Mouse (Mus musculus) heart, embryonic 16.5 days (tissue): ENCODE measurements at regions not wholly inside any gene's neighbourhood (a gene's known extent, or its start where the extent isn't known, plus 50 kb on each side); places are given as distances from the start of the nearest gene placed in this dataset.

Source experiments
- ATAC-seq: fragments of 200-750 bp; cut with Nextera tagmentation; replicated peaks from 2 replicates; pipeline ENCODE4 v1.8.0; 2017; ENCODE audit warnings: moderate number of reproducible peaks; ENCODE audit not compliant: insufficient read depth, low FRiP score; ENCODE audit errors: extremely low read depth
- H3K27ac ChIP-seq: fragments of 300-500 bp; sonication (generic); 2 replicates; pipeline ENCODE4 v1.5.1; 2014; ENCODE audit warnings: mild to moderate bottlenecking, low read length, control low read depth, moderate library complexity
- H3K27me3 ChIP-seq: fragments of 300-500 bp; sonication (generic); 2 replicates; pipeline ENCODE4 v1.6.1; 2014; ENCODE audit warnings: low read length, mixed read lengths; ENCODE audit not compliant: control insufficient read depth, insufficient read depth
- H3K36me3 ChIP-seq: fragments of 300-500 bp; sonication (generic); 2 replicates; pipeline ENCODE4 v1.6.1; 2014; ENCODE audit not compliant: control insufficient read depth, insufficient read depth
- H3K4me1 ChIP-seq: fragments of 300-500 bp; sonication (generic); 2 replicates; pipeline ENCODE4 v1.6.1; 2014; ENCODE audit warnings: low read length, mixed read lengths; ENCODE audit not compliant: control insufficient read depth, insufficient read depth
- H3K4me2 ChIP-seq: fragments of 300-500 bp; sonication (generic); 2 replicates; pipeline ENCODE4 v1.6.1; 2014; ENCODE audit warnings: low read depth, mild to moderate bottlenecking, control low read depth, low read length
- H3K4me3 ChIP-seq: fragments of 300-500 bp; sonication (generic); 2 replicates; pipeline ENCODE4 v1.5.1; 2014; ENCODE audit warnings: mild to moderate bottlenecking, control low read depth, low read length
- H3K9ac ChIP-seq: fragments of 300-500 bp; sonication (generic); 2 replicates; pipeline ENCODE4 v1.6.1; 2014; ENCODE audit warnings: low read length, control low read depth
- H3K9me3 ChIP-seq: fragments of 300-500 bp; sonication (generic); replicated peaks from 2 replicates; pipeline ENCODE4 v1.6.1; 2016; ENCODE audit warnings: low read length; ENCODE audit not compliant: control insufficient read depth
- WGBS: fragments of 180-500 bp; shearing (Covaris S2); extraction: QIAGEN DNeasy Blood & Tissue Kit; methylation state at CpG from one replicate; pipeline ENCODE4 v1.1.7; 2014; 5-methylcytosine and 5-hydroxymethylcytosine counted together

- 85% methylated on average over 6 of the region's 6 CpGs for WGBS
- H3K36me3 ChIP-seq: no peaks in the 10 kb centered on the region
- H3K4me1 ChIP-seq: no peaks in the 10 kb centered on the region
Measured at GRCm38 (mm10) chr7:71648314-71648713, 297.0 kb upstream of the Gm10295 start.

DNA sequence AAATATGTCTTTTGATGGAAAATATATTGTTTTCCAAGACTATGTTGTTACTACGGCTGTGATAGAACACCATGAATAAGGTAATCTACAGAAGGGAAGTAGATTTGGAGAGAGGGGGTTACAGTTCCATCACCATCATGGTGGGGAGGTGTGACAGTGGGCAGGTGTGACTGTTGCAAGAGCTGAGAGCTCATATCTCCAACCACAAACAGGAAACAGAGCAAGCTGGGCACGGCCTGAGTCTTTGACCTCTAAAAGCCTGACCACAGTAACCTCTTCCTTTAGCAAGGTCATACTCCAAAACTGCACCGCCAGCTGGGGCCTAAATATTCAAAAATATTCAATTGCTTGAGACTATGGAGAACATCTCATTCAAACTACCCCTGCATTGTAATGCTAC, 295.7 kb upstream of the Gm10295 start:
- no peaks in the 10 kb centered on the region for H3K27me3 ChIP-seq
- no peak for ATAC-seq
- WGBS: 66% methylated on average over 3 of the region's 3 CpGs

More at GRCm38 (mm10) chr7:71648314-71648713, 297.0 kb upstream of the Gm10295 start:
- no peak overlapping the region for H3K27ac ChIP-seq
- no peaks in the 10 kb centered on the region for H3K27me3 ChIP-seq
- ATAC-seq: no peak
- H3K4me2 ChIP-seq: no peak overlapping the region
- H3K9me3 ChIP-seq: no peaks in the 10 kb centered on the region
- H3K9ac ChIP-seq: no peak overlapping the region
- H3K4me3 ChIP-seq: no peak overlapping the region

DNA sequence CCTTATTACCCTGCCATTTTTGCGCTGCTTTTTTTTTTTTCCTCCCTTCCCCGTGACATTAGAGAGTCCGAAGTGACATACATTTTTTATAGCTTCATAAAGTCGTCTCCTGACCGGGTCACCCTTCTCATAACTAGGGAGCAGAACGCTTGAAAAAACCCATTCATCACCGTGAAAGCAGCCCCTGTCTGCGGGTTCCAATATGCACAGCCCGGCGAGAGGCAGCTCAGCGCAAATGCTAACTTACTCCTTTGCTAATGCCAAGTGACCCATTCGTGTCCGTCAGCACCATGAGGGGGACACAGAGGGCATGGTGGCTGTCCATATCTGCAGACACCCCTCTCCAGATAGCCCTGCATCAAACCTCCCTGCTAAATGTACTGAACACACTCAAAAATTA, 271.8 kb upstream of the Gm10295 start:
- Histone ChIP-seq H3K36me3 (no peaks in the 10 kb centered on the region), H3K9me3 (no peaks in the 10 kb centered on the region), H3K9ac (no peak overlapping the region), H3K4me3 (no peak overlapping the region), H3K4me2 (no peak overlapping the region), H3K27me3 (no peaks in the 10 kb centered on the region), H3K27ac (no peak overlapping the region), H3K4me1 (no peaks in the 10 kb centered on the region)
- ATAC-seq: no peak
- 66% methylated on average over 13 of the region's 13 CpGs for WGBS

More for the DNA sequence above, 295.7 kb upstream of the Gm10295 start:
- H3K36me3 ChIP-seq: no peaks in the 10 kb centered on the region
- H3K4me1 ChIP-seq: no peaks in the 10 kb centered on the region
- no peaks in the 10 kb centered on the region for H3K9me3 ChIP-seq
- H3K4me3 ChIP-seq: no peak overlapping the region
- H3K9ac ChIP-seq: no peak overlapping the region
- H3K4me2 ChIP-seq: no peak overlapping the region
- H3K27ac ChIP-seq: no peak overlapping the region

GRCm38 (mm10) chr7:71603159-71603558, 251.9 kb upstream of the Gm10295 start:
- Histone ChIP-seq H3K4me3 (no peak overlapping the region), H3K9me3 (no peaks in the 10 kb centered on the region), H3K27me3 (no peaks in the 10 kb centered on the region), H3K36me3 (no peaks in the 10 kb centered on the region), H3K27ac (peak overlapping the region; percentile 15; the same call in 1 of the 2 replicates), H3K4me2 (0 out of 2 replicates have a peak overlapping the region, but pooled peaks have one; percentile 3), H3K9ac (no peak overlapping the region), H3K4me1 (peaks cover 7% of the 10 kb centered on the region)
- ATAC-seq: peak; percentile 82
- WGBS: 18% methylated on average over 2 of the region's 2 CpGs

- H3K4me1 ChIP-seq: no peaks in the 10 kb centered on the region
- H3K27ac ChIP-seq: no peak overlapping the region
- WGBS: 76% methylated on average over 3 of the region's 3 CpGs
- ATAC-seq: no peak
- no peak overlapping the region for H3K4me3 ChIP-seq
- H3K9me3 ChIP-seq: no peaks in the 10 kb centered on the region
- no peak overlapping the region for H3K4me2 ChIP-seq
- no peak overlapping the region for H3K9ac ChIP-seq
- no peaks in the 10 kb centered on the region for H3K36me3 ChIP-seq
- no peaks in the 10 kb centered on the region for H3K27me3 ChIP-seq
Measured at GRCm38 (mm10) chr7:71596780-71597179, 245.5 kb upstream of the Gm10295 start.

DNA sequence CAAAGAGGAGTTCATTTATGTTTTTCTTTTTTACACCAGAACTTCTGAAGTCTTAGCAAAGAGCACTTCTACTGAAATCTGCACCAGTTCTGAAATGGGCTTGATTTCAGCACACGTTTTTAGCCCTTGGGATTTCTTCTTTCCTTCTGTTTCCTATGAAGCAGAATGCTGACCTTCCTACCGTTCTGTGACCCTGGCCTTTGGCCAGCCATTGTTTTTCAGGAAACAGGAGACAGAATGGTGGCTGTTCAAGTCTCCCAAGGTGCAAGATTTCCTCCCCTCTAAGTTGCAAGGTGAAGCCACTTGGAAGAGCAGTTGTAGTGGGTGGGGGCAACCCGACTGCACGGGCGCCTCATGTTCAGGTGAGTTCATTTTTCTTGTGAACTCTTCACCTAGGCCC, 236.3 kb upstream of the Gm10295 start:
- 55% methylated on average over 5 of the region's 5 CpGs for WGBS
- Histone ChIP-seq H3K27me3 (no peaks in the 10 kb centered on the region), H3K9me3 (no peaks in the 10 kb centered on the region), H3K4me2 (no peak overlapping the region), H3K27ac (no peak overlapping the region; the same call in 1 of the 2 replicates), H3K36me3 (no peaks in the 10 kb centered on the region), H3K4me3 (no peak overlapping the region), H3K4me1 (no peaks in the 10 kb centered on the region), H3K9ac (no peak overlapping the region)
- no peak for ATAC-seq

- H3K36me3 ChIP-seq: no peaks in the 10 kb centered on the region
- H3K4me2 ChIP-seq: no peak overlapping the region
- no peaks in the 10 kb centered on the region for H3K9me3 ChIP-seq
- ATAC-seq: no peak; the same call in 1 of the 2 replicates
- H3K9ac ChIP-seq: no peak overlapping the region
- 51% methylated on average over 1 of the region's 1 CpGs for WGBS
- H3K27me3 ChIP-seq: no peaks in the 10 kb centered on the region
- H3K27ac ChIP-seq: no peak overlapping the region
- H3K4me1 ChIP-seq: peaks cover 6% of the 10 kb centered on the region; the same call in 1 of the 2 replicates
- H3K4me3 ChIP-seq: no peak overlapping the region
Measured at GRCm38 (mm10) chr7:71583443-71584055, 232.3 kb upstream of the Gm10295 start.

- no peak overlapping the region for H3K9ac ChIP-seq
- H3K9me3 ChIP-seq: no peaks in the 10 kb centered on the region
- H3K27ac ChIP-seq: no peak overlapping the region
- H3K4me2 ChIP-seq: no peak overlapping the region
- no peak for ATAC-seq
- peaks cover 6% of the 10 kb centered on the region; the same call in 1 of the 2 replicates for H3K4me1 ChIP-seq
- H3K36me3 ChIP-seq: no peaks in the 10 kb centered on the region
- WGBS: 23% methylated on average over 3 of the region's 3 CpGs
- no peaks in the 10 kb centered on the region for H3K27me3 ChIP-seq
- no peak overlapping the region for H3K4me3 ChIP-seq
Measured at GRCm38 (mm10) chr7:71581746-71582145, 230.5 kb upstream of the Gm10295 start.

DNA sequence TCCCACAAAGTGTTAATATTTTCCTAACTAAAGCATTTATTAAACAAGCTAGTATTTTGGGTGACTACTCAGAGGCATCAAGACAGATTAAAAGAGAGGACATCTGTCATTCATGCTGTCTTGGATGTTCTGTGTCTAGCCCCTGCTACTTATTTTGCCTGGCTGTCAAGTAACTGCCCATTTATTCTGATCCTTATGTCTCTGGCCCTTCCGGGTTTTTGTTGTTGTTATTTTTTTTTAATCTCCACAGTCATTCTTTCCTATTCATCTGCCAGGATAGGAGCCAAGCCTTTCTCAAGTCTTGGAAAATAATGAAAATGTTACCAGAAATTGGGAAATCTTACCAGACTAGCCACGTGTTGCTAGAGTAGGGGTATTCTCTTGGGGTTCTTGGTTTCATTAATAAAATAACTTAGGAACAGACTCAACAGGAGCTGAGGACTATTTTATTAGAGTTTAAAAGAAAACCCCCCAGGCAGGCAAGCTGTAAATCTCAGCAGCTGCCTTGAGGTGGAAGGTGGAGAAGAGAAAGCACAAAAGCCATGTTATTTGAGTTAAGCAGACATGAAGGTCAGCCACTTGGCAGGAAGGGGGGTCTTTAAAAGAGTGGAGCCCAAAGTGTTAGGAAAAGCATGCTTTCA, 209.1 kb upstream of the Gm10295 start:
- WGBS: 54% methylated on average over 2 of the region's 2 CpGs
- Histone ChIP-seq H3K36me3 (no peaks in the 10 kb centered on the region), H3K4me1 (no peaks in the 10 kb centered on the region), H3K9me3 (no peaks in the 10 kb centered on the region), H3K27me3 (no peaks in the 10 kb centered on the region), H3K4me3 (no peak overlapping the region), H3K9ac (no peak overlapping the region), H3K4me2 (no peak overlapping the region), H3K27ac (no peak overlapping the region)
- no peak for ATAC-seq
